Mouse (Mus musculus): ENCODE results near the gene Diaph3.

Gene Diaph3

DNA sequence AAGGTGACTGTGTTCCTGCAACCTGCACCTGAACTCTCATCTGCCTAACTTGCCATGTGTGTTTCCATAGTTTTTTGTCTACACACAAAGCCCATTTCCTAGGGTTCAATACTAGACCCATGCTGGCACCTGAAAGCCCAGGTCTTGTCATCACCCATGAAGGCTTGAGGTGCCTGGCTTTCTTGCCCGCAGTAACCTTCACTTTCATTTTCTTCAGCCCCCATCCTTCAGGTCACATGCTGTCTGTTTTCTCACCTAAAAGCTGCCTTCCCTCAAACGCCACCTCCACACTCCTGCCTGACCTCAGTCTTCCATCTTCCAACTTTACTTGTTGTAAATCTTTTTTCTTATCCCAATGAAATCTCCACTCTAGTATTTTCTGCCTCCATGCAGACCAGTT is 61.3 kb downstream of the Diaph3 start:
- no peak for DNase-seq

DNA sequence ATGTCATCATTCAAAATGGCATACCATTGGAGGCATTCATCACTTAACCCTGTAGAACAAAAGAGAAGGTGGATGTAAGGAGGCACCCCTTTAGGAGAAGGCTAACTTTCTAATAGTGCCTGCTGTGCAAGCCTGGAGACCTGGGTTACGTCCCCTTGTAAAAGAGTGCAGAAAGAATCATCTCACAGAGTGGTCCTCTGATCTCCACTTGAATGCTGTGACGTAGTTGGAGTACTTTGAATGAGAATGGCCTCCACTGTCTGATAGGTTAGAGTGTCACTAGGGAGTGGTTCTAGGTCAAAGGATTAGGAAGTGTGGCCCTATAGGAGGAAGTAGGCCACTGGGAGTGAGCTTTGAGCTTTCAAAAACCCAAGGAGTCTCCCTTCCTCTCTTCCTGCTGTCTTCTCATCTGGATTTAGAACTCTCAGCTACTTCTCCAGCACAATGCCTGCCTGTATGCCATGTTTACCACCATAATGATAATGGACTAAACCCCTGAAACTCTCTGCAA is 66.0 kb downstream of the Diaph3 start:
- DNase-seq, result no peak

DNA sequence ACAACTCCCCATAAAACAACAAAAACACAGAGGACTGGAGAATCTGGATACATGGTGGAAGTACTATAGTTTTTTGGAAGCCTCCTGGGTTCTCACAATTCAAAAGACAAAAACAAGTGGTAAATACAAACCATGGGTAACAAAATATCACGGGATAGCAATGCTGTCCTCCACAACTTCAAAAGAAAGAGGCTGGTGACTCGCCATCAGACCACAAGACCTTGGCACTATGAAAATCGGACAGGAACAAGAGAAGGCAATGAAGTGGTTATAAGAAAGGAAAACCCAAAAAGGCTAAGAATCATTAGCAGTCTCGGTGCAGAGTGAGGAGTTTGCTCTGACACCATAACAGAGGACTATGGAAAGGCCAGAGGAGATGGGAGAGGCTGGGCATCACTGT is 76.8 kb downstream of the Diaph3 start:
- DNase-seq, result no peak

GRCm38 (mm10) chr14:87056169-87056568 is 84.9 kb downstream of the Diaph3 start:
- no peak for DNase-seq

DNA sequence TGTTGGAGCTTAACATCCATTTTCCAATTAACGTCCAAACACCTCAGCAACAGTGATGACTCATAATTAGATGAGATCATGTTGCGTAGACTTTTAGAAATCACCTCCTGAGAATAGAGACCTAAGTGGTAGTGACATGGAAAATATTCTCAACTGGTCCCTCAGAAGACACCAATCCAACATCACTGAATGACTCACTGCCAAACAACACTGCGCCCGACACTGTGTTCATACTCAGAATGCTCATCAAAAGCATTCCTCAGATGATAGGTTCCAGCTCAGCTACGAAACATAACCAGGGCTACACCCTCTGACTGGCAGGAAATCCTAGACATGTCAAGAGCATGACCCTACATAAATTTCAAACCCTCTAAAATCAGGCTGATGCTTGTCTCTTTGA is 89.8 kb downstream of the Diaph3 start:
- no peak for DNase-seq

DNA sequence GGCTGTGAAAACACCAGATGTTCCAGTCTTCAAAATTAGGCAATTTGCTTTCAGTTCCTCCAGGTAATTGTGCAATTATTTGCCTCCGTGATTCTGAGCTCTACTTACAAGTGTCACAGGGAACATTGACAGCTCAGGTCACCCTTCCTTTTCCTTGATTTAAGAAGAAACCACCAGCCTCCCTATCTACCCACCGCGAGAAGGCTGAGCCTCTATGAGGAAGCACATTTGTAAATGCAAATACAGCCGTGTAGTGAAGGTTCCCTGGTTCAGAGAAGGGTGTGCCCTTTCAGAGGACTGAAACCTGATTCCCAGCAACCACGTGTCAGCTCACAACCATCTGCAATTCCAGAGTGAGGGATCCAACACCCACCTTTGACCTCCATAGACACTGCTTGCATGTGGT is 96.6 kb downstream of the Diaph3 start:
- no peak for DNase-seq

GRCm38 (mm10) chr14:87020240-87020639 is 120.8 kb downstream of the Diaph3 start:
- no peak for DNase-seq

DNA sequence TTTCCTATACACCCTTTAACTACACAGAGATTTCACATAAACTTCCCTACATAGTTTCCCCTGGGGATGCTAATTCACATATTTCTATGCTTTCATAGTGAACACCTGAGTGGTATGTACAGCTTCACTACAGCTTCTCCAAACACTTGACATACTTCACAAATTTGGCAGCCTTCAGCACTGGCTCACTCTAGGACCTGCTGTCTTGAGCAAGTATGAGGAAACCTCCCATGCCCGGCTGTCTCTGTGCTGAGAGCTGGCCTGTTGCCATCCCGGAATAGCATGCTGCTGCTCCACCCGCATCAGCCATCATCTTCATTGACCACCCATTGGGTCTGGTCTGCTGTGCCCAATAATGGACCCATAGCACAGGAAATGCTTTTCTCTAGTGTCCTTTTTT is 121.3 kb downstream of the Diaph3 start:
- DNase-seq, result peak; percentile 3

DNA sequence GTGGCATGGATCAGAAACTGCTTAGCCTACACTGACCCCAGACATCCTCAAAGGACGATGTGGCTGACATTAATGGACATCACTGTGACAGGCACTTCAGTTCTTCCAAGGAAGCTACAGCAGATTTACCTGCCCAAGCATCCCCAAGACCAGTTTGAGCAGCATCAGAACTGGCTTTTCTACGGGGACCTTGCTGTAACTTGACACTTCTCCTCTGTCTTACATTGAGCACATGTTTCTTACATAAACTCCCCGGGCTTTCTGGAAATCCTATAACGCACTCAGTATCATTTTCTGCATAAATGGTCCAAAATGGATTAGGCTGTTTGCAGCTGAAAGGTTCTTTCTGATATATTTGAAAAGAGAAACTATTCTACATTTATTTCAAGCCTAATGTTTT is 143.7 kb downstream of the Diaph3 start:
- no peak for DNase-seq

DNA sequence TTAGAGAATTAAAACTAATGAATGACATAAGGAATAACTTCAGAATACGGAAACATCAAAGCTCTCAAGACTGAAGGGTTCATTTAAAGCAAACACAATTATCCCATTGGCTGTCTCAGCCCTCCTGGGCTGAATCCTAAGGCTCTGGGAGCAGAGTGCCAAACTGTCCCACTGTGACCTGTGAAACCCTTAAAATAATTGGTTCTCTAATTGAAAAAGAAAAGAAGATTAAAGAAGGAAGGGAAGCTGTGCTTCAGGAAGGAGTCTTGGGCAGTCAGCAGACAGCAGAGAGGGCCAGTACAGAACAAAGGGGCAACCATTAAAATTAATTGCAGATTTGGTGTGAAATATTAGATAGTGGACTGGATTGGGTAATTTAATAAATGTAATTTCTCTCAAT is 189.9 kb downstream of the Diaph3 start:
- DNase-seq, result no peak

DNA sequence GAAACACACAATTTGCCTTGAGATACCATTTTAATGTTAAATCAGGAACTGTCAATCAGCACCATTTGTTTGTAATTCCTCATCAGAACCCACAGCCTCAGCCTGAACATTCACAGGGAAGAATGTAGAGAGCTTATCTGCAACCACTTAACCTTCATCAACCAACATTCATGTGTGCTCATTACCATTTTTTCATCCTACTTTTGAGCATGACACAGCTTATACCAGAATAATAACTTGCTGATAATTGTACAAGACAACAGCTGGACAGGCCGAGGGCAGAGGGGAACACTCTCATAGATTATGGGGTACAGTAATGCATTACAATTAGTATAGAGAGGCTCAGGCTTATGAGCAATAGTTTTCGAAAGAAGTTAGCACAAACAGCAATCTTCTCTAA is 203.1 kb downstream of the Diaph3 start:
- no peak for DNase-seq

DNA sequence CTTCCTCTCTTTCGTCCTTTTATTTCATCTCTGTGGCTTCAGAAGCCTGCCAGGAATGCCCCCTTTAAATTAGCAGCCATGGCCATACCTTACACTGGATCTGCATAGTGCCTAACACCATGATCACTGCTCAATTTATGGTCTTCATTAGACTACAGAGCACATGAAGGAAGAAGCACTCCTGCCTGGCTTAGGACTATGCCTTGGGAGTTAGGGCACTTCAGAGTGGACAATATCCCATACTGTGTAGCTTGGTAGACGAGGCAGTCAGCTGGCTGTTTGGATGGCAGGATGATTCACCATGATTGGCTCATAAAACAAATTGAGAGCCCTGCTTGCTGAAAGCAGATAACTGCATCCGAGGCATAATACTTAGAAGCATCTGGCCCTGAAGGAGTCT is 204.6 kb downstream of the Diaph3 start:
- DNase-seq, result no peak

GRCm38 (mm10) chr14:86930763-86931162 is 210.3 kb downstream of the Diaph3 start:
- no peak for DNase-seq

DNA sequence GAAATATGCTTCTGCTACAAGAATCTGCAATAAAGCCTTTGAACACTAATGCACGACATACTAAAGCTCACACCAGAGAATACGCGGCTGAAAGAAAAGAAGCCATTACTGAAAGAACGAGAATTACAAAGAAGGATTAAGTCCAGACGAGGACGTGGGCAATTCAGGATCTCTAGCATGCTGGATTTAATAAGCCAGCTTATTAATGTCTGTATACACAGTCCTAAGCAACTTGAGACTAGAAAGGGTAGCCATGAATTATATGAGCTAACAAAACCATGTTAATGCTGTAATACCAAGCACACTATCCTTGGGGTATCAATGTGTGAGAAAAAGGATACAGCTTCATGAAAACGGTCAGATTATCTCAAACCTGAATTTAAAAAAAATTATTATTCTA is 214.2 kb downstream of the Diaph3 start:
- no peak for DNase-seq

GRCm38 (mm10) chr14:86898898-86899297 is 242.1 kb downstream of the Diaph3 start:
- DNase-seq, result no peak

DNA sequence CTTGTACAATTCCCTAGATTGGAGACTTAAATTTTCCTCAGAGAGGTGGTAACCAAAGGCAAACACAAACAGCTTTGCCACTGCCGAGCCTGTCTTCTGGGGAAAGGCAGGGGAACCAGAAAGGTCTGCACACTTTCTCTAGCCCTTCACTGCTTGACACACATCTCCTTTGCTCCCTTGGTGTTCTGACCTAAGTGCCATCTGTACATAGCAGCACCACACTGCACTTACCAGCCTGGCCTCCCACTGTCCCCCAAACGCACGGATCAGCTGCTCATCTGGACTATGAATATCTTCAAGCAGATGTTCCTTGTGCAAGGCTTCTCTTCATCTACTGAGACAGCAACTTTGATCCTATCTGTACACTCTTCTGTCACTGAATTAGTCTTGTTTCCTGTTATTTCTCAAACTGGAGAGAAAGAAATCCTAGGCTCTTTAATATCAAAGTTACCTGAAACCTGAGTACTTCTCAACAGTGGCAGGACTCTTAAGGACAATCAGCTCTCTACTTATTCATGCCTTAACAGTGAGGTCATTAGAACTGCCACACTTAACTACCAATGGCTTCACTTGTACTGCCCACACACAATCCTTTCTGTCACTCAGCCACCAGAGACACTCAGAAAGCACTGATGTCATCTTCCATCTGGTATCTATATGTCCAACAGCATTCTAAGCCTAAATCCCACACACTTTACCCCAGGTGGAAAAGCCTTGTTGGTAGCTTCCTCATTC is 251.8 kb downstream of the Diaph3 start:
- DNase-seq, result no peak

GRCm38 (mm10) chr14:86885417-86886098 is 255.5 kb downstream of the Diaph3 start:
- no peak for DNase-seq

DNA sequence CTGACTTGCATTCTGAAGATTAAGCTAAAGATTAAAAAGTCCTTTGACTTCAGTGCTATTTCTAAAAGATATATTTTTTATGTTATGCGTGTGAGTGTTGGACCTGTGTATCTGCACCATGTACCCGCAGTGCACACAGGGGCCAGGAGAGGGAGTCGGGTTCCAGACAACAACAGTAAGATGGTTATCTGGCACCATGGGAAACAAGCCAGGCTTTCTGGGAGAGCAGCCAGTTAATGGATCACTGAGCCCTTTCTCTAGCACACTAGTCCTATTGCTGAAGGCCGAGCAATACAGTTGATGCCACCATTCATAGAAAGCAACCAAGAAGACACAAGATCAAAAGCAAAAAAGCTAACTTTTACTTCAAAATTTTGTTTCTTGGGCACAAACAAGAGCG is 271.5 kb downstream of the Diaph3 start:
- DNase-seq, result peak; percentile 11

DNA sequence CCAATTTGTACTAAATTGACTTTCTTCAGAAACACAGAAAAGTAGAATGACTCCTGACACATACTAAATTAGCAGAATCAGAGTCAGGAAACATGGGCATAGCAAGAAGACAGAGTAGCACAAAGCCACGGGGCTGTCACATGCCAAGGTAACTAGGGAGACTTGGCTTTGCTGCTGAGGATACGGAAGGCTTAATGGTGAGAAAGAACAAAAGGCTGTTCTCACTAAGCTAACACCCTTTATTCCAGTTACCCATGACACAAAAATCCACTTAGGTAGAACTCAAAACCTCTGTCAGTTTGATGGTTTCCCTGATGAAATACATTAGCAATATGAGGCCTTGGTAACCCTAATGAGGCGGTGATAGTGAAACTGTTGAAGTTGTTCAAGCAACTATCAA is 273.9 kb downstream of the Diaph3 start:
- no peak for DNase-seq

DNA sequence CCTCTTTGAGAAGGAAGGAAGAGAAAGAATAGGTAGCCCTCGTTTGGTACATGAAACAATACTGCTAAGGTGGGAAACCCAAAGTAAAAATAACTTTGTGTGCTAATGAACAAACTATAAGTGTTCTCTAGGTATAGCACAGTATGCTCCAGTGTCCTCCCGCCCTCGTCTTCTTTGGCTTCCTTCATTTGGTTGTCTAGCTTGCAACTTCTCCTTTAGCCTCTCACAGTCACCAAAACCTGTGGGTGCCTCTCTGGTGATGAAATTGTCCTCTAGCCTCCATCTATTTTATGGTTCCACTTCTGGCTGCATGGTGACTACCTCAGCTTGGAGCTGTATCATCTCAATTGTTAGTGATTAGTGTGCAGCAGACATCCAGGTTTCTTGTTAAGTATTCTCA is 277.0 kb downstream of the Diaph3 start:
- DNase-seq, result no peak

- no peak for DNase-seq
These were observed 279.6 kb downstream of the Diaph3 start for GRCm38 (mm10) chr14:86861277-86861946.

- no peak for DNase-seq
These were observed 293.8 kb downstream of the Diaph3 start for GRCm38 (mm10) chr14:86847154-86847810.

DNA sequence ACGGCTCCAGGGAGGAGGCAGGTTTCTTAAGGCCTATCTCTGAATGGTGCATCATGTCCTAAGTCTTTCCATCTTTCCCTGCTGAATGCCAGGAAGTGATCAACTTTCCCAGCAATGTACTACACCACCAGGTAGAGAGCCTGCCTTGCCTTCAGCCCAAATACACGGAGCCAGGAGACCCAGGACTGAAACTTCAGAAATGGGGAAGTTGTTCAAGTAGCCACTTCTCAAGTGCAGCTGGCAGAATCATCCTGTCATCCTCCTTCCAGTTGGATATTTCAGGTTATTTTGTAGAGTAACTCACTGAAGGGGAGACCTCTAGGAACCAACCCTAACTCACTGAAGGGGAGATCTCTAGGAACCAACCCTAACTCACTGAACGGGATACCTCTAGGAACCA is 297.0 kb downstream of the Diaph3 start:
- DNase-seq, result no peak

All from cerebellum, adult 9-10 months (tissue).